Mouse (Mus musculus) MEL (cell line): ENCODE measurements around the gene Atxn7l1.

Experiments
- EP300 ChIP-seq, 2 experiments: IDR thresholded peaks; 2 replicates each; pipeline ENCODE4 v1.6.1; 2011; ENCODE audit warnings: improper control_type of control experiment in 2 of 2, low read length in 2 of 2, low read depth in 1 of 2, mild to moderate bottlenecking in 1 of 2
- GATA1 ChIP-seq: IDR thresholded peaks from 2 replicates; pipeline ENCODE4 v1.6.1; 2011; ENCODE audit warnings: low read depth, low read length, improper control_type of control experiment
- MAX ChIP-seq: IDR thresholded peaks from 2 replicates; pipeline ENCODE4 v1.6.1; 2011; ENCODE audit warnings: low read length, improper control_type of control experiment
- UBTF ChIP-seq: IDR thresholded peaks from 2 replicates; pipeline ENCODE4 v1.6.1; 2012; ENCODE audit warnings: low read depth, mild to moderate bottlenecking, inconsistent platforms, low read length, improper control_type of control experiment, moderate library complexity, borderline replicate concordance; ENCODE audit not compliant: insufficient read depth
- ZKSCAN1 ChIP-seq: IDR thresholded peaks from 2 replicates; pipeline ENCODE4 v1.6.1; 2012; ENCODE audit warnings: low read depth, mild to moderate bottlenecking, inconsistent platforms, low read length, improper control_type of control experiment, moderate library complexity
- ZMIZ1 ChIP-seq: IDR thresholded peaks from 2 replicates; pipeline ENCODE4 v1.6.1; 2012; ENCODE audit warnings: low read depth, mild to moderate bottlenecking, inconsistent platforms, low read length, improper control_type of control experiment, moderate library complexity

- no peak for TF ChIP-seq ZKSCAN1
- no peak for TF ChIP-seq ZMIZ1
- no peak for TF ChIP-seq UBTF
- no peak for TF ChIP-seq GATA1
- TF ChIP-seq MAX = no peak
- TF ChIP-seq EP300 (IDR thresholded peaks at IDR 0.05; ENCODE audit: low read depth in 1 of 2, low read length in 2 of 2) = no peak
Measured at GRCm38 (mm10) chr12:33154732-33155131, 7.2 kb downstream of the Atxn7l1 start.
